Mouse (Mus musculus): ENCODE data around the gene Fblim1. TPM values are rescaled to one million over a fixed set of nuclear protein-coding genes. Genes with fewer than 3 reads are reported as not detected.
A peak's percentile ranks its signal among the peaks of the same experiment; 100 is the strongest.

Fblim1 gene
- polyA plus RNA-seq, 1 experiment from 2014 or later = 2.4 TPM

- no peak for DNase-seq (ENCODE audit: low spot score)
These were observed 64.0 kb downstream of the Fblim1 start for GRCm38 (mm10) chr4:141541851-141542250.

GRCm38 (mm10) chr4:141540844-141541243 lies 65.1 kb downstream of the Fblim1 start:
- DNase-seq (ENCODE audit: low spot score) = no peak

- DNase-seq (ENCODE audit: low spot score) = no peak
These were observed 66.6 kb downstream of the Fblim1 start for GRCm38 (mm10) chr4:141539213-141539767.

DNA sequence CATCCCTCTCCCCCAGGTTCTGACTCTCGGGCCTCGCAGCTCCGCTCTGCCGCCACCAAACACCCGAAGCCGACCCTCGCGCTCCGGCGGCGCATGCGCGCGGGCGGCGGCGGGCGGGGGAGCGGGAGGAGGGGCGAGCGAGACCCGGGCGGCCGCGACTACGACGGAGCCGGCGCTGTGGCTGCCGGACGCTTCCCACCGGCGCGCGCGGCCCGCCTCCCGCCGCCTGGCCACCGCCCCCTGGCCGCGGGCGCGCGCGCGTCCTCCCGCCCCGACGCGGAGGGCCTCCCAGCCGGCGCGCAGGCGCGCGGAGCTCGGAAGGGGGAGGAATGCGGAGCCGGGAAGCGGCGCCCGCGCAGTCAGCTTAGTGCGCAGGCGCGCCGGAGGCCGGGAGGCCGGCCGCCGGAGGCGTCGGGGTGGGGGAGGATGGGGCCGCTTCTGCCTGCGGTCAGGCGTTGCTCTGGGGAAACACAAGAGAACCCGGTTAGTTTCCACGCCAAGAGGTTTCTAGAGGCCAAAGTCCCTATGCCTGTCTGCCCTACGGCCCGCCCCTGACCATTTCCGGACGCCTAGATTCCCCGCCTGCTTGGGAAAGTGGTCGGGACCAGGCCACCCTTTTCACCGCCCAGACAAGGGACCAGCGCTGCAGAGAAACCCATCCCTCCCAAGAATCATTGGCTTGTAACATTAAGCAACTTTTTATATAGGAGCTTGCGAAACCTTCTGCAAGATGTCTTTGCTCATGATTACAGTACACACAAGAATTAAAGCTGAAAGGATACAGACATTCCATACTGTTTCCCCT lies 67.3 kb downstream of the Fblim1 start, which contains the start of gene Spen:
Gene Spen (minus strand): TSS at position 190 of the 805 bp plus-strand sequence.
- peak; percentile 96 for DNase-seq (ENCODE audit: low spot score)

DNA sequence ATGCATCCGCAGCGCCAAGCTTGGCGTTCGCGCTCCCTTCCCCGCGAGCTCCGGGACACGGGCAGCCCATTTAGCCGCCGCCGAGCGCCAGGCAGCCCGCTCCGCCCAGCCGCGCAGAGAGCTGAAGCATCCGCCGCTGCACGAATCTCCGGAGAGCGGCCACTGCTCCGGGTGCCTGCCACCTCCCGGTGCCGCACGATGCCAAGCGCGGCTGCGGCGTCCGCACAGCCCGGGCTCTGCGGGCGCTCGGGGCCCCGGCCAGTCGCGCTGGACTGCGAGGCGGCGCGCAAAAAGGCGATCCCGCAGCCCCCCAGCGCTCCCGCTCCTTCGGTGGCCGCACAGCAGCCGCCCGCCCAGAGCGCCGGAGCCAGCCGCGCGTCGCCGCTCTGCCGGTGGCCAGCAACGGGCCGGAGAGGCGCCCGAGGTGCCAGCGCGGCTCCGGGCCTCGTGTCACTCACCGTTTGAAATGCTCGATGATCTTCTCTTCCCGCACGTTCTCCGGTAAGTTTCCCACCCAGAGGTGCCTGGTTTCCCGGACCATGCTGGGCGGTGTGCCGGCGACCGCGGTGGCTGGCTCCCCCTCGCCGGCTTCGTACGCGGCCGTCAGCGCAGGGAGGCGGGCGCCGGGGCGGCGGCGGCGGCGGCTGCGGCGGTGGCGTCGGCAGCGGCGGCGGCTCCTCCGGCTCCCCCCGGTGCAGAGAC lies 68.0 kb downstream of the Fblim1 start:
- DNase-seq (ENCODE audit: low spot score) = peak; percentile 54

GRCm38 (mm10) chr4:141537226-141537610 lies 68.7 kb downstream of the Fblim1 start:
- DNase-seq (ENCODE audit: low spot score) = peak; percentile 32

DNA sequence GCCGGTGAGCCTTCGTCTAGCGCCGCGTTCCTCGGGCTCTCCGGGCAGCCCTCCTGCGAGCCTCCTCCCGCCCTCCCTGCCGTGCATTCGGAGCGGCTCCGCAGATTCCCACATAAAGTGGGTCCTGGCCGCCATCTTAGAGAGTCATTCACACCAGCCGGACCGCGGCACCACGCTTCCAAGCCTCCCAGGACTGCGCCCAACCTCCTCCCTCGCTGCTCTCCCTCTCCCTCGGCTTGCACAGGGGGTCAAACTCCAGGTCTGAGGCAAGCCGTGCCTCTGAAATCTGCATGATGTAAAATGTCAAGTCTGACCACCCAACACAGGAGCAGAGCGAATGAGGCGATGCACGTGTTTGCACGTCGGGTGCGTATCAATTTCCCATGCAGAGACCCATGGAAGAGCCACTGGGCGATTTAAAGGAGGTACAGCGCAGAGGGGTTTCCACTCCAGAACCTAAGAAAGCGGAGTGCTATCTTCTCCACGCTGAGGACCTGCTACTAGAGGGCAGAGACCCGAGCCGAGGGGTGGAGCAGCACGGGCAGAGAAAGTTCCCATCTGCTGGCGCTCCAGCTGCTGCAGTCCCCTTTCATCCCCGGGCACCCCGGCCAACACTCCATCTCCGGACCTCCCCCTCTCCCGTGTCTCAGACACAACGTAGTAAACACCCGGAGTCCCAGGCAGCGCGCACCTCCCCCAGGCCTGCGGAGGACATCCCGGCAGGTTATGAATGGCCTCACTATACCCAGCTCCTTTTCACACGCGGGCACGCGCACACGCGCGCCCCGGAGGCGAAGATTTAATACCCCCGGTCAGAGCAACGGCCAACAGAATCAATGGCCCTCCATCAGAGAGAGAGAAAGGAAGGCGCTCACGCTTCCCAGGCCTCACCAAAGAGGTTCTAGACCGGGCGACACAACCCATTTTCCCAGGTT lies 69.3 kb downstream of the Fblim1 start:
- DNase-seq (ENCODE audit: low spot score) = peak; percentile 30

- DNase-seq (ENCODE audit: low spot score) = peak; percentile 52
These were observed 70.8 kb downstream of the Fblim1 start for GRCm38 (mm10) chr4:141534947-141535680.

- DNase-seq (ENCODE audit: low spot score) = no peak
These were observed 74.9 kb downstream of the Fblim1 start for GRCm38 (mm10) chr4:141530979-141531378.

DNA sequence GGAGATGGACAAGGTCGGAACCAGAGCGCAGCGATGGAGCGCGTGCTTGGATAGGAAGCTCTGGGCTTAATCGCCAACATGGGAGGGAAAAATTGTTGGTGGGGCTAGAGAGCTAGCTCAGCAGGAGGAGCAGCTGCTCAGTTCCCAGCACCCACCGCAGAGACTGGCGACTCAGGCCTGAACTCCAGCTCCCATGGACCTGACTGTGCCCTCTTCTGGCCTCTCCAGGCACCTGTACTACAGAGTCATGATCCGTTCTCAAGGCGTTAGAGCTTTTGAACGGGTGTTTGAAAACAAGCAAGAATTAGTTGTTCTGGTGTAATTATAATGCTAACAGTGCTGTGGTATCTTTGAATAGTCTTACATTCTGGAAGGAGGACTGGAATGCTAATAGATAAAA lies 77.0 kb downstream of the Fblim1 start:
- DNase-seq (ENCODE audit: low spot score) = no peak

DNA sequence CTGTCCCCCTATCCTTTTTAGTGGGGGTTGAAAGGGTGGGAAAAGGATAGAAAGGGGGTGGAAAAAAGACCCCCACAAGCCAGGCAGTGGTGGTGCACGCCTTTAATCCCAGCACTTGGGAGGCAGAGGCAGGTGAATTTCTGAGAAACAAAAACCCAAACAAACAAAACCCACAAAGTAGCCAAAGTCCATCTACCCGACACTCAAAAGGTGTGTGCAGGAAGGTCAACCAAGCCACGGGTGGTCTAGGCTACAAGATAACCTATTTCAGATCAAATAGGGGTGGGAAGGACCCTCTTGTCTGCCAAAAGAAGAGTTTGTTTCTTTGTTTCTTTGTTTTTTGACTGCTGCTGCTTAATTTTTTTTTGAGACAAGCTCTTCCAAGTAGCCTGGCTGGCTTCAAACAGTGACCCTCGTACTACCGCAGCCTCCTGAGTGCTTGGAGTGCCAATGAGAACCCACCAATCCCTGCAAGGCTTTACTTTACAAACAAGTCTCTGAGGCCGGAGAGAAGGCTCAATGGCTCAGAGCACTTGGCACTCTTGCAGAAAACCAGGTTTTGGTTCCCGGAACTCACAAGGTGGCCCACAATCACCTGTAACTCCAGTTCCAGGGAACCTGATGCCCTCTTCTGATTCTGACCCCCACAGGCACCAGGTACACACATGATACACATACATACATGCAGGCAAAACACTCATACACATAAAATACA lies 78.8 kb downstream of the Fblim1 start:
- no peak for DNase-seq (ENCODE audit: low spot score)

Other genes with a start within 250 kb of the Fblim1 start
- 0.25 TPM in 1 of 2 replicates, not detected in the other for gene Fam131c, start 237.9 kb downstream of the Fblim1 start, polyA plus RNA-seq (2015; fragmentation: Nextera tagmentation; extraction: Ambion mirVana)
- gene Clcnka, start 207.4 kb downstream of the Fblim1 start, polyA plus RNA-seq (2015; fragmentation: Nextera tagmentation; extraction: Ambion mirVana) = 0.17 and 0.27 TPM in 2 replicates
- gene Clcnkb, start 190.1 kb downstream of the Fblim1 start, polyA plus RNA-seq (2015; fragmentation: Nextera tagmentation; extraction: Ambion mirVana) = 0.23 TPM in 1 of 2 replicates, not detected in the other
- gene Hspb7, start 185.3 kb downstream of the Fblim1 start, polyA plus RNA-seq (2015; fragmentation: Nextera tagmentation; extraction: Ambion mirVana) = 0.27 TPM in 1 of 2 replicates, not detected in the other
- not detected in 2 replicates for gene Srarp, start 170.0 kb downstream of the Fblim1 start, polyA plus RNA-seq (2015; fragmentation: Nextera tagmentation; extraction: Ambion mirVana)
- gene Zbtb17, start 161.4 kb downstream of the Fblim1 start, polyA plus RNA-seq (2015; fragmentation: Nextera tagmentation; extraction: Ambion mirVana) = 31.1 and 32.5 TPM in 2 replicates
- gene Spen, start 67.5 kb downstream of the Fblim1 start, polyA plus RNA-seq (2015; fragmentation: Nextera tagmentation; extraction: Ambion mirVana) = 5.8 and 9.3 TPM in 2 replicates
- gene Tmem82, start 12.5 kb upstream of the Fblim1 start, polyA plus RNA-seq (2015; fragmentation: Nextera tagmentation; extraction: Ambion mirVana) = 0.23 and 0.33 TPM in 2 replicates
- gene Slc25a34, start 17.7 kb upstream of the Fblim1 start, polyA plus RNA-seq (2015; fragmentation: Nextera tagmentation; extraction: Ambion mirVana) = 0.08 TPM in 1 of 2 replicates, not detected in the other
- gene Plekhm2, start 58.8 kb upstream of the Fblim1 start, polyA plus RNA-seq (2015; fragmentation: Nextera tagmentation; extraction: Ambion mirVana) = 2.6 and 3.6 TPM in 2 replicates
- not detected in 2 replicates for gene Rsc1a1, start 79.5 kb upstream of the Fblim1 start, polyA plus RNA-seq (2015; fragmentation: Nextera tagmentation; extraction: Ambion mirVana)
- gene Ddi2, start 117.3 kb upstream of the Fblim1 start, polyA plus RNA-seq (2015; fragmentation: Nextera tagmentation; extraction: Ambion mirVana) = 12.3 and 12.8 TPM in 2 replicates
- 0.22 TPM in 1 of 2 replicates, not detected in the other for gene Agmat, start 140.6 kb upstream of the Fblim1 start, polyA plus RNA-seq (2015; fragmentation: Nextera tagmentation; extraction: Ambion mirVana)
- 2.5 and 2.9 TPM in 2 replicates for gene Dnajc16, start 184.8 kb upstream of the Fblim1 start, polyA plus RNA-seq (2015; fragmentation: Nextera tagmentation; extraction: Ambion mirVana)
- 9.0 and 9.9 TPM in 2 replicates for gene Casp9, start 187.5 kb upstream of the Fblim1 start, polyA plus RNA-seq (2015; fragmentation: Nextera tagmentation; extraction: Ambion mirVana)
- gene Cela2a, start 220.1 kb upstream of the Fblim1 start, polyA plus RNA-seq (2015; fragmentation: Nextera tagmentation; extraction: Ambion mirVana) = 0.12 and 0.13 TPM in 2 replicates
- gene Ctrc, start 240.3 kb upstream of the Fblim1 start, polyA plus RNA-seq (2015; fragmentation: Nextera tagmentation; extraction: Ambion mirVana) = 0.30 TPM in 1 of 2 replicates, not detected in the other